Mouse (Mus musculus) olfactory bulb, adult 2 months (tissue): Measurements from ENCODE around the gene Nelfa. TPM values are rescaled to one million over a fixed set of nuclear protein-coding genes. Genes with fewer than 3 reads are reported as not detected.
A peak's percentile ranks its signal among the peaks of the same experiment; 100 is the strongest.
"Not testable (repeated sequence)": the region's sequence is repeated elsewhere in the genome, so short reads cannot be mapped to it uniquely, and the experiment has no call there.

ENCODE experiments used
- H3K27ac ChIP-seq: fragments of 200-500 bp; 2 replicates; pipeline ENCODE4 v1.5.1; 2012; ENCODE audit warnings: low read depth, low read length; ENCODE audit not compliant: insufficient read depth
- H3K4me1 ChIP-seq: fragments of 200-500 bp; 2 replicates; pipeline ENCODE4 v1.6.1; 2012; ENCODE audit warnings: low read length; ENCODE audit not compliant: control insufficient read depth, insufficient read depth
- H3K4me3 ChIP-seq: fragments of 200-500 bp; 2 replicates; pipeline ENCODE4 v1.5.1; 2012; ENCODE audit warnings: mild to moderate bottlenecking, low read depth, low read length, moderate library complexity; ENCODE audit not compliant: insufficient read depth
- CTCF ChIP-seq: fragments of 200-500 bp; IDR thresholded peaks from 2 replicates; pipeline ENCODE4 v1.5.1; 2012; ENCODE audit warnings: low read depth, mild to moderate bottlenecking, low read length, moderate library complexity; ENCODE audit not compliant: insufficient read depth
- POLR2A ChIP-seq: fragments of 200-500 bp; IDR thresholded peaks from 2 replicates; pipeline ENCODE4 v1.6.1; 2012; ENCODE audit warnings: mild to moderate bottlenecking, low read depth, low read length, moderate library complexity; ENCODE audit not compliant: insufficient read depth
- WGBS: fragments of 180-500 bp; shearing (Covaris S2); methylation state at CpG from one replicate; pipeline ENCODE4 v1.1.7; 2018; 5-methylcytosine and 5-hydroxymethylcytosine counted together
- polyA plus RNA-seq: library from polyadenylated mRNA; stranded (reverse); fragments of >200 nt; gene quantifications from 2 replicates; pipeline ENCODE4 v1.2.4, GENCODE M21; 2012; ENCODE audit warnings: low replicate concordance; ENCODE audit not compliant: missing spikeins, insufficient read depth, insufficient read length

Gene Nelfa
- polyA plus RNA-seq, 1 experiment: not detected

DNA sequence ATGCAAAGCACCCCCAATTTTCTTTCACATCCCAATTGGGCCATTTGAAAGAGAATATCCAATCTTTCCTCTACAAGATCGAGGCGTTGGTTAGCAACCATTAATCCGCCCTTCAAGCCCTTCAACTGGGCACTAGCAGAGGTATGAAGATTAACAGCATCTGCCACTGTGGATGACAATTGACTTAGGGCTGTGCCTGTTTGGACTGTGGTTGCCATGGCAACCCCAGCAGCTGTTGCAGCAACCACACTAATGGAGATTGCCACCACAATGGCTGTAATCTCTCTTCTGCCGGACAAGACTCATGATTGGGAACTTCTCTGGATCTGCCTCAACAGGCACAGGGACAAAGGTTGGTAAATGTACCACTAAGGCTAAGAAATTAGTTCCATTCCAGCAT, 12.1 kb upstream of the Nelfa start:
- H3K27ac ChIP-seq: no peak overlapping the region
- H3K4me3 ChIP-seq: no peak overlapping the region
- H3K4me1 ChIP-seq: no peaks in the 10 kb centered on the region
- TF ChIP-seq POLR2A (no peak), CTCF (no peak)
- 79% methylated on average over 4 of the region's 4 CpGs for WGBS

DNA sequence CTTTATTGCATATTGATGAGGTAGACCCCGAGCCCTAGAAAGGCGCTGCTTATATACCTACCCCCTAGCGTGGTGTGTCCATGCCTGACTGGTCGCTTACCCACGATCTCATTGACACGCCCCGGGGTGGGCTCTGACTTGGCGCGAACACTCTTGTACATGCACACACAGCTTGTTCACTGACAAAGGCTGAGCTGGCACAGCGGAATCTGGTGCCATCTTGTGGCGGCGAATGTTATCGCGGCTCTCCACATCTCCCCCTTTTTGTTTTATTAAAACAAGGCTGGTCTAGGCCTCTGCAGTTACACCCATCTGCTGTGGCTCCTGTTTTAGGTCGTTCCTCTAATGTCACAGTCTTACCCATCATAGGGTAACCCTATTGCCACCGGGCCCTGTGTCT, 10.8 kb upstream of the Nelfa start:
- 89% methylated on average over 16 of the region's 16 CpGs for WGBS

DNA sequence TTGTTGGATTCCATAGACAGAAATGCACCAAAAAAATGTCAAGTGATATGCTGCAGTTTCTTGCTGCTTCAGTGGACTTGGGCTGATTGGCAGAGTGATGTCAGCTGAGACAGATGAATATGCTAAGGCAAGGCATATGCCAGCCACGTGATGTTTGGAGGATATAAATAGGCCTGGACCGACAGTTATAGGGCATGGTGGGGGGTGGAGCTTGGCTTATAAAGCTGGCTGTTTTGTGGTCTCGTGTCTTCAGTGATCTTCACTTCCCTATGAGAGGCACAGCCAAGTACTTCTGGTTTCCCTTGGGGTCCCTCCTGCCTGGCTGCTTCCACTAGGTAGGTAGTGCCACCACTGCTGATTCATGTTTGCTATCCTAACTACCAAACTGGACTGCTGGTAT, 2.2 kb upstream of the Nelfa start:
- no peak overlapping the region for H3K27ac ChIP-seq
- no peak overlapping the region for H3K4me3 ChIP-seq
- H3K4me1 ChIP-seq: no peaks in the 10 kb centered on the region
- 85% methylated on average over 3 of the region's 3 CpGs for WGBS
- TF ChIP-seq CTCF (no peak), POLR2A (no peak)

More for the DNA sequence above, 10.8 kb upstream of the Nelfa start:
- not testable (repeated sequence) for H3K4me1 ChIP-seq, H3K4me3 ChIP-seq, H3K27ac ChIP-seq

DNA sequence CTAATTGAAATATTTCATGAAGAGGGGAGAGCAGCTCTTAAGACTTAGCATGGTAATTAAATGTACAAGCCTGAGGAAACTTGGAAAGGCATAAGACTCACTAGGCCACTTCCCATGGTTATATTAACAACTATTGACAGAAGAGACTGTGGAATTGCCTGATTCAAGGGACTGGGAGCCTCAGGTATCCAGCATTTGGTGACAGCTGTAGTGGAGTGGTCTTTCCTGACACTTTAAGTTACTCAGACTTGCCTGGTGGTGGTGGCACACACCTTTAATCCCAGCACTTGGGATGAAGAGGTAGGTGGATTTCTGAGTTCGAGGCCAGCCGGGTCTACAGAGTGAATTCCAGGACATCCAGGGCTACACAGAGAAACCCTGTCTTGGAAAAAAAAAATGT, 1.0 kb upstream of the Nelfa start:
- no peak overlapping the region for H3K4me3 ChIP-seq
- H3K4me1 ChIP-seq: no peaks in the 10 kb centered on the region
- WGBS: 100% methylated on average over 2 of the region's 2 CpGs
- TF ChIP-seq CTCF: no peak
- TF ChIP-seq POLR2A: no peak
- no peak overlapping the region for H3K27ac ChIP-seq

DNA sequence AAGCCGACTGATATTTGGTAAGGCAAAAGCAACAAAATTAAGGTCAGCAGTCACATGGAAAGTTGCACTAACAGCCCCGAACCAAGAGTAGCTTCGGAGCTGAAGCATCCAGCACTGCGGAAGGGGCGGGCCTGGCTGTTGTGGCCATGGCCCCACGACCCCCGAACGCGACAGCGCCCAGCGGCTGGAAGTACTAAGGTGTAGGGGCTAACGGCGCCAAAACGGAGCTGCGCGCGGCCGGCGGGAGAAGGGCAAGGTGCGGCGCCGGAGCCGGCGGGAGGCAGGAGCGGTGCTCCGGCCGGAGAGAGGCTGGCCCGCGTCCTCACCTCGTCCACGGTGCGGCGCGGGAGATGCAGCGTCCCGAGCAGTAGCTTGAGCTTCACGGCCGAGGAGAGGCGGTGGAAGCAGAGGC, 507 bp downstream of the Nelfa start:
- TF ChIP-seq CTCF (no peak), POLR2A (no peak)
- Histone ChIP-seq H3K27ac (peak overlapping the region; percentile 68), H3K4me1 (no peaks in the 10 kb centered on the region), H3K4me3 (peak overlapping the region; percentile 62)
- WGBS: under 1% methylated on average over 39 of the region's 39 CpGs

DNA sequence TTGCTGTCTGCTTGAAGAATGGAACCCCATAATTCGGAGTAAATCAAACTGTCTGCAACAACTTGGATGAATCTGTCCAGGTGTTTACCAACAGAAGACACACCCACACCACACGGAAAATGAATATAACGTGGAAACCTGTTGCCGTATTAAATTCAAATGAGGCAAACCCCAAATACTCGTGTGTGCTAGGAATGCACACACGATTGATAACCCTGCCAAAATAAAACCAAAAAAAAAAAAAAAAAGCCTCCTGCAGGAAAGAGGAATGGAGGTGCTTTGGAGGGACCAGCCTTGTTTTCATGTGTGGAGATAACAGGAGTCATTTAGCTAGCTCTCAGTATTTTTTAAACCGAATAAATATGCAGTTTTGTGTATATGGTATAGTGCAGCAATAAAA, 1.3 kb downstream of the Nelfa start:
- Histone ChIP-seq H3K4me1 (no peaks in the 10 kb centered on the region), H3K4me3 (no peak overlapping the region), H3K27ac (no peak overlapping the region)
- no peak for TF ChIP-seq POLR2A
- 65% methylated on average over 7 of the region's 7 CpGs for WGBS

DNA sequence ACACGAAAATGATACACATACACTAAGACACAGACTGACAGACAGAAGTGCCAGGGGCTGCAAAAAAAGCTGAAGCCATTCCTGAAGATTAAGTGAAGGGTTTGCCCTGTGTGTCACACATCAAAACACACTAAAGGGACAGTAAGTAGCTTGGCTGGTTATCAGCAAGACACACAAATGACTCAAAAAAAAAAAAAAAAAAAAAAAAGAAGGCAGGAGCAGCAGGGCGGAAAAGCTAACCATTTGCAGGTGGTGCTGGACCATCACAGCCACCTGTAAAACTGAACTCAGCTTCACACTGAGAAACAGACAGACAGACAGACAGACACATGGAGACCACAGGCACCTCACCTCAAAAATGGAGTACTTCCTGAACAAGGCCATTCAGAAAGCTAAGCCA, 2.1 kb downstream of the Nelfa start:
- H3K4me1 ChIP-seq: no peaks in the 10 kb centered on the region
- WGBS: 88% methylated on average over 2 of the region's 2 CpGs
- no peak overlapping the region for H3K4me3 ChIP-seq
- H3K27ac ChIP-seq: no peak overlapping the region
- TF ChIP-seq CTCF: no peak
- TF ChIP-seq POLR2A: no peak

DNA sequence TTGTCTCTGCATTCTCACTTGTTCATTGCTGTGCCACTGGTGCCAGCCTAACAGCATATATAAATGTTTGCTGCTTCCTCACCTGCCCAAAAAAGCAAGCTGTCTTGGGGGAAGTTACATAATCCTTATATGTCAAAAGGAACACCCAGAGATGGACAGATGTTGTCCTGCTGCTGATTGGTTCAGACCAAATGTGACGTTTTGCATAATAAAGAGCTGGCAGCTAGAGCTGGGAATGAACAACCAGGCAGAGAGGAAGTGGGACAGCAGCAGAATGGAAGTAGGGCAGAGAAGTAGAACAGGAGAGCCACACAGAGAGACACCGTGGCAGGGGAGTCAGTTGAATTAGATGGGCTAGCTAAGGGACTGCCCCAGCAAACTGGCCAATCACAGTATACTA, 3.8 kb downstream of the Nelfa start:
- Histone ChIP-seq H3K4me1 (no peaks in the 10 kb centered on the region), H3K4me3 (no peak overlapping the region), H3K27ac (no peak overlapping the region)
- no peak for TF ChIP-seq POLR2A
- TF ChIP-seq CTCF: no peak
- 63% methylated on average over 2 of the region's 2 CpGs for WGBS

DNA sequence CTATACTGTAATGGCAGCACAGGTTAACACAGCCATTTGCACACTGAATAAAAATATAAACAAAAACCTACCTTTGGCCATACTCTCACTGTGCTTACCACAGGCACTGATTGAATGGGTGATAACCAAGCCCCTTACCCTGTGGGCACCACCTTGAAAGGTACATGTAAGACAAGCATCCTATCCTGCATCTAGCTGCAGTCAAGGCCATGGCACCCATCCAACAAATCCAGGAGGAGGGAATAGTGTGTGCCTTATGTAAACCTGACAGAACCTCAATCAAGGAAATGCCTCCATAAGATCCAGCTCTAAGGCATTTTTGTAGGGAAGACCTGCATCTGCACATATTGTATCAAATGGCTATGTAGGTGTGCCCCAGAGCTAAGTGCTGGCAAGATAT, 10.0 kb downstream of the Nelfa start:
- TF ChIP-seq POLR2A: no peak
- Histone ChIP-seq H3K4me3 (no peak overlapping the region), H3K4me1 (peaks cover 11% of the 10 kb centered on the region), H3K27ac (no peak overlapping the region)

DNA sequence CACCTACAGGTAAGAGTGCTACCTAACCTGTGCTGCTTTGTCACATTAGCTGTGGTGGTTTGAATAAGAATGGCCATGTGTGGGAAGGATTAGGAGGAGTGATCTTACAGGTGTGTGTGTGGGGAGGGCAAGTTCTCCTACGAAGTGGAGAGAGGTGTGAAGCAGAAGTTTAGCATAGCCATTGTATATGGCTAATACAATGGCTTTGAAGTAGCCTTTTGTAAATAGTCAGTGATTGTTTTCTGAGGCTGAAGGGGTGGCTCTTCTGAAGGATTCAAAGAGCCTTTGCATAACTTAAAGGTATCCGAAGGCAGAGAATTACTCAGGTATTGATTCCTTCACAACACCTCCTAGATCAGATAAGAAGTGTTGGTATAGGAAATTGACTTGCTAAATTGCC, 13.6 kb downstream of the Nelfa start:
- no peak overlapping the region for H3K4me3 ChIP-seq
- peaks cover 11% of the 10 kb centered on the region for H3K4me1 ChIP-seq
- peak overlapping the region; percentile 25; the same call in 1 of the 2 replicates for H3K27ac ChIP-seq
- TF ChIP-seq CTCF (no peak), POLR2A (no peak)
- WGBS: 25% methylated on average over 2 of the region's 2 CpGs
